Mouse (Mus musculus): ENCODE measurements at regions not wholly inside any gene's neighbourhood (a gene's known extent, or its start where the extent isn't known, plus 50 kb on each side); places are given as distances from the start of the nearest gene placed in this dataset.

DNA sequence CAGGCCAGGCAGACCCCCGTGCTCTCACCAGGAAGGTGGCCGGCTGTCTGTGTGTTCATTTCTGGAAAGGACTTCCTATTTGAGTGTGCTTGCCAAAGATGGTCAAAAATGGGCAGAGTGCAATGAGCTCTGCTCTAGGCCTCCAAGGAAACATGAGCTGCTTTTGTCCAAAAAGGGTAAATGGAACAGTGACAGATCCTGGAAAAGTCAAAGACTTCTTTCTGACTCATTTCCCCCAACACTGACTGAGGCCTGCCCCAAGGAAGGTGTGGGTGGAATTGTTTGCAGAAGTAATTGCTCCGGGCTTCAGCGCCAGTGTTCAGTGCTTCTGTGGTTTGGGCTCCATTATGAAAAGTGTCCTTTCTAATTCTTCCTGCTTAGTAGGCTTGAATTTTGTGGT lies 203.9 kb upstream of the Gria1 start:
- TF ChIP-seq POLR2A (IDR thresholded peaks at IDR 0.05; ENCODE audit: borderline replicate concordance, extremely low read depth, insufficient read depth, insufficient read length, poor library complexity, severe bottlenecking) (no peak), CTCF (IDR thresholded peaks at IDR 0.05; ENCODE audit: borderline replicate concordance, extremely low read depth, insufficient read depth, insufficient read length) (no peak)

All from brain, embryonic 14.5 days (tissue).